Comparison of ENCODE assay signal across 8 mouse cellular contexts in the genomic region with DNA sequence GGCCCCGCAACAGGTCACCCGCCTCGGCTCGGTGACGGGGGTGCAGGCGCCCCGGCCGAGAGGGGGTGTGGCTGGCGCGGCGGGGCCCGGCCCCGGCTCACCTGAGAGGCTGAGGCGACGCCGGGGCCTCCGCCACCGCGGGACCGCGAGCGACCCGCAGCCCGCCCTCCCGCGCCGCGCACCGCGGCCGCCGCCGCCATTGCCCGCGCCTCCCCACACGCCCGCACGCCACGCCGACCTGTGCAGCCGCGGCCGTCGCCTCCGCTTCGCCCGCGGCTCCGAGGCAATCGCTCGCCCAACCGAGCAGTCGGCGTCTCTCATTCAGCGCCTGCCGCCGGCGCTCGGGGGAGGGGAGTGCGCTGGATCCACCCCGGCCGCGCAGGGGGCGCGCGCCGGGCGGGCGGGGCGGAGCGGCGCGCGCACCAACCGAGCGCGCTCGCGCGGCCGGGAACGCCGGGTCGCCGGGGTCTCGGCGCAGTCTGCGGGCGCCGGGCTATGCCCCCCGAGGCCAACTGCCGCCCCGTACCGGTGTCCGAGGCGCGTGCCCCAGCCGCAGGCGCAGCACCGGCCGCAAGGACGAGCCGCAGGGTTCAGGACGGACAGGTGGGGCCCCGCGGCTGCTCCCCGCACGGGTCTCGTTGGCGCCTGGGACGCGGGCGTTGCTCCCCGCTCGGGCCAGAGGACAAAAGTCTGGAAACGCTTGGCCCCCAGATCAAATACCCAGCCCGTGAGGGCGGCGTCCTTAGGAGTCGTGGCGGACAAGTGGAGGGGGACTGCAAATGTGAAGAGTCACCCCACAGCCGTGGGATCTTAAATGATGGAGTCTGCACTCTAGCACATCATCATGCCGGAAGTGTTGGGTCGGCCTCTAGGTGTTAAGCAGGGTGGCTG. TPM values are rescaled to one million over a fixed set of nuclear protein-coding genes. Genes with fewer than 3 reads are reported as not detected.
DNase-seq lines count a peak whose midpoint lies in the region; ATAC-seq and TF ChIP-seq lines count a peak whose summit lies in the region.

Gene Ralgps2, minus strand, starts transcription at position 376 of the 891 bp plus-strand sequence.

- H3K4me3 ChIP-seq in ES-E14 (ENCODE audit: insufficient read depth in 1 of 2, low read depth in 1 of 2, low read length in 2 of 2, poor library complexity in 1 of 2, severe bottlenecking in 1 of 2), result peak within 1 kb of the TSS; percentile 95 to 100
- peak within 1 kb of the TSS; percentile 98 for H3K4me3 ChIP-seq in forebrain, embryonic 15.5 days
- peak within 1 kb of the TSS; percentile 91 for H3K4me3 ChIP-seq in hindbrain, embryonic 10.5 days
- peak within 1 kb of the TSS; percentile 96 for H3K4me3 ChIP-seq in lung, postnatal 0 days (ENCODE audit: low read depth, low read length)

- TF ChIP-seq EP300 in lung, postnatal 0 days (IDR thresholded peaks at IDR 0.05), result no peak

- H3K27ac ChIP-seq in ES-E14 (ENCODE audit: insufficient read depth, low read depth, low read length, poor library complexity, severe bottlenecking), result peak within 1 kb of the TSS; percentile 83
- H3K27ac ChIP-seq in forebrain, embryonic 15.5 days (replicated peaks), result peak within 1 kb of the TSS; percentile 99
- peak within 1 kb of the TSS; percentile 99 for H3K27ac ChIP-seq in hindbrain, embryonic 10.5 days
- H3K27ac ChIP-seq in lung, postnatal 0 days (ENCODE audit: low read length), result peak within 1 kb of the TSS; percentile 80

- ATAC-seq in forebrain, embryonic 15.5 days (replicated peaks), result peak; percentile 86
- ATAC-seq in lung, postnatal 0 days, result peak; percentile 87

- in situ Hi-C loops in ES-E14 (cut with MboI; ENCODE audit: low sequenced_read_pairs in 2 of 2, unreplicated experiment in 2 of 2), result no loop called here

- H3K9ac ChIP-seq in ES-E14 (ENCODE audit: insufficient read depth, low read depth, low read length, poor library complexity, severe bottlenecking), result peak within 1 kb of the TSS; percentile 86
- H3K9ac ChIP-seq in forebrain, embryonic 15.5 days (replicated peaks), result peak within 1 kb of the TSS; percentile 95
- peak within 1 kb of the TSS; percentile 69 for H3K9ac ChIP-seq in lung, postnatal 0 days (replicated peaks; ENCODE audit: low read depth)

- H3K4me1 ChIP-seq in ES-E14 (ENCODE audit: control insufficient read depth in 2 of 2, insufficient read depth in 2 of 2, low read length in 2 of 2, poor library complexity in 1 of 2), result peaks cover 2 to 3% of the 10 kb centered on the region in 2 experiments; a peak in 2 of 4 replicates
- peaks cover 26% of the 10 kb centered on the region for H3K4me1 ChIP-seq in forebrain, embryonic 15.5 days
- H3K4me1 ChIP-seq in hindbrain, embryonic 10.5 days (replicated peaks), result peaks cover 24% of the 10 kb centered on the region
- no peaks in the 10 kb centered on the region; the same call in 1 of the 2 replicates for H3K4me1 ChIP-seq in lung, postnatal 0 days (ENCODE audit: insufficient read depth, low read depth, low read length)

- DNase-seq in ES-E14 (ENCODE audit: low read depth, low spot score), result no peak
- peak; percentile 27 for DNase-seq in c-Kit-positive CD71-positive TER-119-positive erythroid progenitor cells, embryonic 14.5 days (ENCODE audit: low spot score)
- peak; percentile 76 for DNase-seq in hindbrain, embryonic 10.5 days (ENCODE audit: low spot score)
- DNase-seq in layer of hippocampus, postnatal 10 days (ENCODE audit: low spot score in 2 of 2), result peak; percentile 61 to 77
- DNase-seq in lung, postnatal 0 days (ENCODE audit: low spot score), result peak; percentile 69
- DNase-seq in ovary, postnatal 10 days (ENCODE audit: low spot score), result peak; percentile 39
- DNase-seq in thymus, postnatal 14 days, result peak; percentile 85

- TF ChIP-seq CTCF in lung, postnatal 0 days (IDR thresholded peaks at IDR 0.05), result no peak

- H3K27me3 ChIP-seq in forebrain, embryonic 15.5 days, result no peaks in the 10 kb centered on the region
- no peaks in the 10 kb centered on the region for H3K27me3 ChIP-seq in hindbrain, embryonic 10.5 days (ENCODE audit: insufficient read depth, poor library complexity, severe bottlenecking)
- H3K27me3 ChIP-seq in lung, postnatal 0 days (replicated peaks; ENCODE audit: insufficient read depth, low read length), result no peaks in the 10 kb centered on the region

- no peaks in the 10 kb centered on the region for H3K36me3 ChIP-seq in ES-E14 (ENCODE audit: control insufficient read depth, insufficient read depth, low read length, poor library complexity, severe bottlenecking)
- H3K36me3 ChIP-seq in forebrain, embryonic 15.5 days, result no peaks in the 10 kb centered on the region
- 0 out of 2 replicates have a peak, but pooled peaks cover 3% of the 10 kb centered on the region for H3K36me3 ChIP-seq in hindbrain, embryonic 10.5 days
- H3K36me3 ChIP-seq in lung, postnatal 0 days (ENCODE audit: insufficient read depth, low read length), result no peaks in the 10 kb centered on the region

- no peaks in the 10 kb centered on the region for H3K9me3 ChIP-seq in ES-E14 (ENCODE audit: control insufficient read depth, insufficient read depth, low read depth, low read length)
- H3K9me3 ChIP-seq in forebrain, embryonic 15.5 days, result no peaks in the 10 kb centered on the region
- H3K9me3 ChIP-seq in hindbrain, embryonic 10.5 days, result 0 out of 2 replicates have a peak, but pooled peaks cover 2% of the 10 kb centered on the region
- H3K9me3 ChIP-seq in lung, postnatal 0 days (ENCODE audit: low read length), result no peaks in the 10 kb centered on the region

- H3K4me2 ChIP-seq in forebrain, embryonic 15.5 days (replicated peaks), result peak within 1 kb of the TSS; percentile 66
- H3K4me2 ChIP-seq in lung, postnatal 0 days (replicated peaks; ENCODE audit: low read depth, low read length), result peak within 1 kb of the TSS; percentile 95

- 1% methylated on average over 94 of the region's 124 CpGs for whole genome bisulfite sequencing in forebrain, embryonic 15.5 days
- under 1% methylated on average over 124 of the region's 124 CpGs for WGBS in hindbrain, embryonic 10.5 days
- WGBS in lung, postnatal 0 days, result 2% methylated on average over 52 of the region's 124 CpGs

TF ChIP-seq in ES-E14, 5 proteins besides CTCF, POLR2A, EP300 and RAD21:
- TF ChIP-seq ZNF384 (IDR thresholded peaks at IDR 0.05; ENCODE audit: low read depth, low read length), result no peak
- TF ChIP-seq HCFC1 (IDR thresholded peaks at IDR 0.05; ENCODE audit: borderline replicate concordance, insufficient read depth, low read length), result no peak
- no peak for TF ChIP-seq ZC3H11A (IDR thresholded peaks at IDR 0.05; ENCODE audit: borderline replicate concordance, low read depth, low read length)
- no peak for TF ChIP-seq MAFK (IDR thresholded peaks at IDR 0.05; ENCODE audit: insufficient read depth, low read depth, low read length)
- no peak for TF ChIP-seq CHD2 (IDR thresholded peaks at IDR 0.05; ENCODE audit: low read depth, low read length)

RNA-seq across cellular contexts. Expression of gene Ralgps2, which starts in this region (rescaled TPM):
- total RNA-seq in ES-E14 (2012; rRNA removed), result 40.6 and 58.2 TPM in 2 replicates
- polyA plus RNA-seq in forebrain, embryonic 15.5 days (2015; fragmentation: Nextera tagmentation; extraction: Ambion mirVana), result 136 and 139 TPM in 2 replicates
- polyA plus RNA-seq in hindbrain, embryonic 10.5 days (2016; fragmentation: Nextera tagmentation; extraction: Ambion mirVana), result 80.4 and 85.0 TPM in 2 replicates
- total RNA-seq in layer of hippocampus, postnatal 10 days (2021), result 100 to 1,000 TPM in 1 of 2 experiments, 10 to 100 TPM in 1; 93.3 to 101 TPM
- polyA plus RNA-seq in lung, postnatal 0 days (2015; fragmentation: Nextera tagmentation; extraction: Ambion mirVana), result 38.3 and 42.5 TPM in 2 replicates
